Mouse (Mus musculus): ENCODE measurements around the gene Psapl1.
"Not testable (repeated sequence)": the region's sequence is repeated elsewhere in the genome, so short reads cannot be mapped to it uniquely, and the experiment has no call there.

The Psapl1 gene

DNA sequence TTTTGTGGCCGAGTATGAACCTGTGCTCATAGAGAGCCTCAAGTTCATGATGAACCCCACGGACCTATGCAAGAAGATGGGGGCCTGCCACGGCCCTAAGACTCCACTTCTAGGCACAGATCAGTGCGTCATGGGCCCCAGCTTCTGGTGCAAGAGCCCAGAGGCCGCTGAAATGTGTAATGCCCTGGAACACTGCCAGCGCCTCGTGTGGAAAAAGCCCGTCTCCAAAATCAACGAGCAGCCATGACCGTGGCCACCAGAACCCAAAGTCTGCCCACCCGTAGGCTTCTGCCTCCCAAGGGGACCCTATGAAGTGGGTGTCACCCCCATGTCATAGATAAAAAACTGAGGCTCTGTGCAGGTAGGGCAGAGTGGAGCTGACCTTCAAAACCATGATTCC is 1.6 kb downstream of the Psapl1 start:
- no peak for DNase-seq

DNA sequence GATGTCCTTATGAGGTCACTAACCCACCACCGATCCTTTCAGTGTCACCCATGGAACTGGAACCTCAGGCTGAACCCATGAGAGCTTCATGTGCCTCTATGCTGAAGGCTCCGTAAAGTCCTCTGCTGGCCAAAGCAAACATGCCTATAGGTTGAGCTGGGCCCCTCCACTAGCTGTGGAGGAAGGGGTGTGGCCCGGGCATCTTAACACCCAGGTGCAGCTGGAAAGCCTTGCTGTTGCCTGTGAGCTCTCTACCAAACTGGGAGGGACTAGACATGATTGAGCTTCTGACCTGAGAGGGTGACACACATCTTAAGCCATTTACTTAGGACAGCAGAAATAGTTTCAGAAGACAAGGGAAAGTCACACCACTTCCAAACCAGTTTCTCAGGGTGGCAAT is 5.0 kb downstream of the Psapl1 start:
- no peak for DNase-seq

DNA sequence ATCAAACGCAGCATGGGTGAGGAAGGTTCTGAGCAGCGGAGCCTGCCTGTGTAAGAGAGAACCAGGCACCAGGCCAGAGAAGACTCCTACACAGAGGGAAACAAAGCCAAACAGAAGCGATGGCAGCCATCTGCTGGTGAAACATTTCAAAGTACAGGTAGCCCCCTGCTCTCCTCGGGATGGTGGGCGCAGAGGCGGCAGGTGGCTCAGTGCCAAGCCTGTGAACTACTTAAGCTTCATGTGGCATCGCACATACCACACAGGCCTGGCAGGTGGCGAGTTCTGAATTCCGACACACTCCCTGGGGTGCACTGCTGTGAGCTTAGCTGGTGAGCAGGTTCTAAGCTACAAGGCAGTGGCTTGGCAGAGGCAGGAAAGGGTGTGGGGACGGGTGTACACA is 9.5 kb downstream of the Psapl1 start:
- no peak for DNase-seq

DNA sequence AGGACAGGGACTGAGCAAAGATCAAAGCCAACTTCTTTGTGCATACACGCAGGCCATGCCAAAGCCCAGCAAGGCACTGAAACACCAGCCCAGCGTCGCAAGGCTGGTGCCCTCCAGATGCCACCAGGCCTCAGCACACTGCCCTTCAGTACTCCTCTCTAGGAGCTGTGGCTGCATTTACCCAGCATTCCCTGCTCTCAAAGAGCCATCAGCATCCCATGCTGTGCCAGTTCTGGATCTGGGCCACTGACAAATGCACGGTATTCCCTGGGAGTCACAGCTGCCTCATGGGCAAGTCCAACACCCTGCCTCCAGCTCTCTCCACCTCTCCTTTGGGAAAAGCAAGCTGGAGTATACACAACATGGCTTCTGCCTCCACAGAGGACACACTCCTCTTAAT is 16.3 kb downstream of the Psapl1 start:
- DNase-seq: no peak

DNA sequence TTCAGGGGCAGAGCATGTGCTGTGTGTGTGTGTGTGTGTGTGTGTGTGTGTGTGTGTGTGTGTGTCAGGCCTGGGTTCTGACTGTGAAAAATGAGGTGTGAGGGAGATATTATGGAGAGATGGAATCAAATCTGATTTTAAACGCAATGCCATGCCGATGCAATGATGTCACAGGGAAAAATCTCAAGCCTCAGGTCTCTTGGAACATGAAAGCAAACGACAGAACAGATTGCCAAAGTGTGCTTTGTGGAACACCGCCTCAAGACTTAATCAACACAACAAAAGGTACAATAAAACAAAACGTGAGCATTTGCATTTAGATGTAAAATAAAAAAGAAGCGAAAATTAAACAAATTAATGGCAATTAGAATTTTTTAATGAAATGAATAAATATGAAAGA is 16.8 kb downstream of the Psapl1 start:
- no peak for DNase-seq

DNA sequence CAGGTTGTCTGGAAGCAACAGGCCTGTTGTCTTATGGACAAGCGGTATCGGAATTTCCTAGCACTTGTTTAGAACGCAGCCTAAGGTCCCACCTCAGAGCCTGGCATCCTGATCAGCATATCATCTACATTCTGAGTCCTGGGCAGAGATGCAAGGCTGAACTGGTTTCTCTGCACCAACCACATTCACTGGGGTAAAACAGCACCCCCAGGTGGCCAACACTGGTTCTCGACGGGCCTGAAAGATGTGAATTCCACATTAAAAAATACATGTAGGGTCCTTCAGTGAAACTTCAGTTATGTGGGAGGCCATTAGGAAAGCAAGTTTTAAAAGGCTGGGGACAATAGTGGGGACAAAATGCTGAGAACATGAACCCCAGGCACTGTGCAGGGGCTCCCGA is 20.0 kb downstream of the Psapl1 start:
- peak; percentile 23 for DNase-seq

DNA sequence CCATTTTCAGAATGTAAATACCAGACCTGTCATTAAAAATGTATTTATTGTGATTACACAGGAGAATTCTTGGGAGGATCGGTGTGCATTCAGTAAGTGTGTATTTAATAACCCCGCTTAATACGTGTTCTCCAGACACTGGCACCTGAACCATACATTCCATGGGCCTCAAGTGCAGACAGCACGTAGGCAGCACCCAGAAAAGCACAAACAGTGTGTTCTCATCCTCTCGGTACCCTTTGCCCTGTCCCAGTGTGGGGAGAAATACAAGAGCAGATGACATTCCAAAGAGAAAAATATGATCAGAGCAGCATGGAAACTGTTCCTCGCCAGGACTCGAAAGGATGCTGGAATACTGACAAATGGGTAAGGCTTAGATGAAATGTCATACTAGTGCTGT is 22.0 kb downstream of the Psapl1 start:
- no peak for DNase-seq

DNA sequence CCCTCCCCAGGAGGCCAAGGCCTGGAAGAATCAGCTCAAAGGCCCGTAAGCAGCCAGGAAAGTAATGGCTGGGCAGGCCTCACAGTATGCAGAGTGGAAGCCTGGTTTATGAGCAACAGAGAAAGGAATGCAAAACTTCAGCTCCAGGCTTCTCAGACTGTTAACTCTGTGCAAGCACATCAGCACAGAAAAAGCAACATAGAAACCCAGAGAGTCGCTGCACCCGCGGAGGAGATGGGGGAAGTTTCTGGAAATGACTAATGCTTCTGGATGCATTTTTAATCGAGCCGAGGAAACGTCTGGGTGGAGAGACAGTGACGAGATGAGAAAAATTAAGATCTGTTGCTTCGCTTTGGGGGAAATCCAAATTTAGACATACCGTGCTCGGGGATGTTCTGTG is 22.5 kb downstream of the Psapl1 start:
- no peak for DNase-seq

DNA sequence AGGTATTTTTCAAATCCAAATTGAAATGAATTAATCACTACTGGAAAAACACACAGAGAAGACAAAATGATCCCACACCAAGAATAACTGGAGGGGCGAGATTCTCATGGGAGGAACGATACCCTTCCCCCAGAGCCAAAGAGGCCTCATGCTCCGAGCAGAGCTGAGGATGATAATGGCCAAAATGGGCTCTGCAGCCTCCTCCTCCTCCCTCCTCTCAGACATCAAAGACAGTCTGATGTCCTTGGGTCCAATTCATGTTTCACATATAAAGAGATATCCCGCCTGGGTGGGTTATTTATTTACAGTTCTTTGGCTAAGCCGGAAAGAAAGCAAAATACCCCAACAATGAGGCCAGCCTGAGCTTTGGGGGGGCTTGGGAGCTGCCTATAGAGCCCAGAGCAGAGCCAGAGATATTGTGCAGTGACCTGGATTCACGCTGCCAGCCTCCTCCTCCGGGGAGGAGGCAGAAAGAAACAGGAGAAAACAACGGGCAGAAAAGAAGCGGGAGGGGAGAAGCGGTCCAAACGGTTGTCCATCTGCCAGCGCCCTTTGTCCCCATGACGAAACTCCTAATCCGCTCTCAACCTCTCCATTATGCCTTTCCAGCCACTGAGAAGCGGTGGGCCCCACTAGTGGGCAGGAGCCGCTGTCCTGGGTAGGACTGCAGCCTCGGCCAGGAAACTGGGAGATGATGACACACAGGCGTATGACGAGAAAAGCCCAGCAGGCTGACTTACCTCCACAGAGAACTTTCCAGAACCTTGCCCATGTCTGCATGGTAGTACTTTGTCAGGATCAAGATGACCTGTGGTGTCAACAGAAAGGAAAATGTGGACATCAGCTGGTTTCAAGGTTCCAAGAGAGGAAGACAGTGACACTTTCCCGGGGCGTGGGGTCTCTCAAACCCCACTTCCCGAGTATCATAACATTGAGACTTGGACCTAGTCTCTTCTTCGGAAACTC is 24.9 kb downstream of the Psapl1 start:
- DNase-seq: no peak

DNA sequence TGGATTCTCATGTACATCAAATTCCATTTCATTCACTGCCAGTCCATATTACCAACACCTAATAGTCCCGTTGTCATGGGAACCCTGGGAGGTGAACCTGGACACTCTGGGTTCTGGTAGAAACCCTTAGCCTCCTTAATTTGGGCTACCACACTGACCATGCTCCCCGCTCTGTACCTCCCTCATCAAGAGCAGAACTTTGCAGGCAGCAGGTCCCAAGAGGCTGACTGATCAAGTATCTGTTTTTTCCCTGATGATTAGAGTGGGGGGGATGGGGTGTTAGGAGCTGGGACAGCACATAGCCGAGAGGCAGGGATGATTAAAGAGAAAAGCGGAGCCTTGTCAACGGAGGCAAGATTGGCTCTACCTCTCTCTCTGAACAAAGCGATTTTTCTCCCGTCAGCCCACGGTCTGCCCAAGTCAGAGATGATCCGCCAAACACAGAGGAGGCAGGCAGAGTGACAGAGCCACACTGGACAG is 26.5 kb downstream of the Psapl1 start:
- DNase-seq: no peak

DNA sequence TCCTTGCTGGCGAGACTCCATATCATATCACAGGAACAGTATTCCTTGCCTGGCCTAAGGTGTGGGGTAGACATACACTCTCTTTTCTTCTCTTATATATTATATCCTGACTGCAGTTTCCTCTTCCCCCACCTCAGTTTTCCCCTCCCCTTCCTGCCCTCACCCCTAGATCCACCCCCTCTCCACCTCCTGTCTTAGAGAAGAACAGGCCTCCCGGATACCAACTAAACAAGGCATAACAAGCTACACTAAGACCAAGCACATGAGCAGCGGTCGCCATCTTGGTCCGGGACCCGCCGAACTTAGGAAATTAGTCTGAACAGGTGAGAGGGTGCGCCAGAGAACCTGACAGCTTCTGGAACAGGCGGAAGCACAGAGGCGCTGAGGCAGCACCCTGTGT is 33.7 kb downstream of the Psapl1 start:
- DNase-seq: not testable (repeated sequence)

DNA sequence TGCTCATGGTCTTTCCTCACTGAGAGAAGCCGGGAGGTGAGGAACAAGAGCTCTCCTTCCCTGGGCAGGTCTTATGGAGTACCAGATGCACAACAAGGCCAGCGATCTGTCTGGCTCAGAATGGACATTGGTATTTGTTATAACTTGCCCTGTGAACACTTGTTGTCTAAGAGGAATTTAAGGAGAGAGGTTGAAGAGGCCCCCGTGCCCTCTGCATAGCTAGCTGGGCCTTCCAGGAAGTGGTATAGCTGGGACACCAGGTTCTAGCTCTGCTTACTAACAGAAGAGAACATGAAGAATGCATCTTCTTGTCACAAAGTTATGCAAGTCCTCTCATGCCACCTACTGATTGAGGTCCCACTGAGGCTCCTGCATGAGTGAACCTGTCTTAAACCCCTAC is 44.2 kb downstream of the Psapl1 start:
- no peak for DNase-seq

DNA sequence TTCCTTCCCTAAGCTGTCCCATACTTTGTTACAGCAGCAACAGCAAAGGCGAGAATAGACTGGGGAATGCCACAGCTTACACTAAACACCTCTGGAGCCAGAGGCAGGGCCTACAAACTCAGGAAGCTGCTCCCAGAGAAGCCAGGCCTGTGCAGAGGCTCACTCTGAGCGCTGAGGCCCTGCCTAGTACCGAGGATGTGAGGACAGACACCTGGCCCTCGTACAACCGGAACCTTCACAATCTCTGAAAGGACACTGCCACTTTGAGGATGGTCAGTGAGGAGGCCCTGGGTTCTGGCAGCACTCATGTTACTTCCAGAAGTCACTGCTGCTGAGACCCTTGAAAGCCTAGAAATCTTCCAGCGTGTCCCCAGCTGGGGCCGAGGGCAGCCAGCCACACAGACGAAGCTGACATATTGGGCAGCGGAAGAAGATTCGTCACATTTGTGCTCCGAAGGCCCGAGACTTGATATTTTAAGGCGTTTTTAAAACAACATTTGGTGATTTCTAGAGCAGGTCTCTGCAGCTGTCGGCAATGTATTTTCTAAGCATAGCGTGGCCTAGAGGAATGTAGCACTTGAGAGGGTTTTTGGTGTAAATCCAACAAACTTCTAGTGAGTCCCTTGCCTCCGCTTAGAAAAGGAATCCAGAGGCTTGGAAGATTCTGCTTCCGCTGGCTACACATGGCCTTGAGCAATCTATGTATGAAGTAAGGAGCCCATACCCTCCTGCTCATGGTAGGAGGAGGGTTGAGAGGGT is 49.1 kb downstream of the Psapl1 start:
- no peak for DNase-seq

DNA sequence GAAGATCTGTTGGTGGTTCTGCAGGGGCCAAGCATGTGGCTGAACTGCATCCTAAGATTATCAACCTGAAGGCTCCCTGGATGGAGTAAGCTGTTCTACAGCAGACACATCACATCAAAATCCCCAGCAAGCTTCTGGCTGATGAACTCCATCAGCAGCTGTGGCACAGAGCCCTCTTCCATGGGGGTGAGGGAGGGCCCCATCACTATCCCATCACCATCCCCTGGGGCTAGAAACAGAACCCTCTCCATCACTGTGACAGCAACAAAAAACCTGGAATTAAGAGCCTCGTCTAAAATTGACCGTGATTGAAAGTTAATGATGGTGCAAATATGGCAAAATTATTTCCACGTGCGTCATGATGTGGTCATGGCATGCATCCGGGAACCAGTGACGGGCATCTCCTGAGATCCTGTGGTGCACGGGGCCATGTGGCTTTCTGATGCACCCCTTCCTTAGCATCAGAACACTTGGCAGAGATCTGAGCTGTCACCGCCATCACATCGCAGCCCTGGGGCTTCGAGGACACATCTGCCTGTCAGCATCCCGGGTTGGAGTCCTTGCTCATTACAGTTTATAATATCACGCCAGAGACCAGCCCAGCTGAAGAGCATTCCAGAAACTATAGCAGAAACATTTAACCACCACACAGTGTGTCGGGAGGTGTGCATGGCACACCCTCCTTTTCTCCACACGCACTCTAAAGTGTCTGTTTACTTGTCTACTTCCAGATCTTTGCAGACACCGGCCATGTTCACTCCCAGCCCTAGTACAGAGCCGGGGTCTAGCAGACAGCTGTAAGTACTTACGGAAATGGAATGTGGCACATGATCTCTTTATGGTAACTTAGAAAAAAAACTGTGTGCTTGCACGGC is 51.1 kb downstream of the Psapl1 start:
- no peak for DNase-seq
